Mouse (Mus musculus): Measurements from ENCODE around the gene St3gal3.

- no peak for TF ChIP-seq POLR2A (IDR thresholded peaks at IDR 0.05; ENCODE audit: borderline replicate concordance, extremely low read depth, low read depth, low read length)
- TF ChIP-seq CTCF (IDR thresholded peaks at IDR 0.05; ENCODE audit: insufficient read depth, low read length): no peak
Measured at GRCm38 (mm10) chr4:117934081-117934480, 200.6 kb downstream of the St3gal3 start.
